Mouse (Mus musculus) c-Kit-positive CD71-negative TER-119-negative erythroid progenitor cells, embryonic 14.5 days (primary cell): Measurements from ENCODE around the gene Angptl1.

Source experiments
- DNase-seq: peaks from one replicate; pipeline ENCODE4 v3.0.0-alpha.2; 2013; ENCODE audit warnings: low read depth

The Angptl1 gene

DNA sequence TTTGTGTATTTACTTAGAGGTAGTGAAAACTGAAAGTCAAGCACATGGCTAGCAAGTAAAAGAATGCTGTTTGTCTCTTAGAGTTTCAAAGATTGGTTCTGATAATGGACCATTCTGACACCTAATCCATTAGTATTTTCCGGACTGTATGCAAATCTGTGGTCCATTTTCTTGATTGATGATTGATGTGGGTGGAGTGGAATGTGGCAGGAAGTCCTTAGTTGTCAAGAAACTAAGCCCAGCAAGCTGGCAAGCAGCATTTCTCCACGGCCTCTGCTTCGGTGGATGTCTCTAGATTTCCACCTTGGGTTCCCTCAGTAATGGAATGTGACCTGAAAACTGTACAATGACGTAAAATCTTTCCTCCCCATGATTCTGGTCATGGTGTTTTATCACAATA is 32.3 kb downstream of the Angptl1 start:
- DNase-seq, result no peak

DNA sequence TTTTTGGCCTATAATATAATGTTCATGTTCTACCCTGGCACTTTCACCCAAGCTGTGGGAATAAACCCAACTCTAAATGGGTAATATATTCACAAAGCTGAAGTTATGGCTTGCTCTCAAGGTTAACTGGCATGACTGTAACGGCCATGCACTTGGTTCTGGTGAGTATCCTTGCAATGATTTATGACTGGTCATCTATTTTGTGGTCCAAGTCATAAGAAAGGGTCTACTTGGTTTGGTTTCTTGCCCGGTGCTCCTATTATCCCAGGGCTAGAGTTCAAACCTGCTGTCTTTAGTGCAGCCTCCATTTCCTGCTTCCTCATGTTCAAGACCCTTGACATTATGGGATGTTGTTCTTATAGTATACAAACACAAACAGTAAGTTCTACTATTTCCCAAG is 46.4 kb downstream of the Angptl1 start:
- DNase-seq, result no peak

DNA sequence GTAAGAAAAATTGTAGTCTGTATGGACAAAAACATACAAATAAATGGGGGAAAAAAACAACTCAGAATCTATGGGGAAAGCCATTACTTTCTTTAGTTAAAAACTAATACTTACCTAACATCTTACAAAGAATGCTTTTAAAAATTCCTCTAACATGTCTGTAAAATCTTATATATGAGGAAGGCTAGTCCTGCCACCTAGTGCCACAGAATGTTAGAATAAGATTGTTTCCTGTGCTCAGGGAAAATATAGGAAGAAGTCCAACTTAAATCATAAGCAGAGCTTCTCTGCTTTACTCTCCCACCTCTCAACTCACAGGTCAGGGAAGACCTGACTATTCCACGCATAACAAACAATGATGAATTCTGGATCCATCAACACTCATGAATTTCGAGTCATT is 47.5 kb downstream of the Angptl1 start:
- no peak for DNase-seq

DNA sequence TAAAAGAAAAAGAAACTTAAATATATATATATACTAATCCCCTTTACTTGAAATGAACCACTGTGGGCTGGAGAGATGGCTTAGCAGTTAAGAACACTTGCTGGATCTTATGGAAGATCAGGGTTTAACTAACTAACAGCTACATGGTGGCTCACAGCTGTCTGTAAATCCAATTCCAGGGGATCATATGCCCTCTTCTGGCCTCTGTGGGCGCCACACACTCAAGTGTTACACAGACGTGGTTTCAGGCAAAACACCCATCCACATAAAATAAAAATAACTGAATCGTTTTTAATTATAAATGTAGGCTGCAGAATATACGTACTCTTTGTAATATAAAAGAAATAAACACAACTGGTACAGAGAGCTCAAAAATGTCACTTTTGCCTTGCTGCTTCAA is 50.5 kb downstream of the Angptl1 start:
- no peak for DNase-seq

DNA sequence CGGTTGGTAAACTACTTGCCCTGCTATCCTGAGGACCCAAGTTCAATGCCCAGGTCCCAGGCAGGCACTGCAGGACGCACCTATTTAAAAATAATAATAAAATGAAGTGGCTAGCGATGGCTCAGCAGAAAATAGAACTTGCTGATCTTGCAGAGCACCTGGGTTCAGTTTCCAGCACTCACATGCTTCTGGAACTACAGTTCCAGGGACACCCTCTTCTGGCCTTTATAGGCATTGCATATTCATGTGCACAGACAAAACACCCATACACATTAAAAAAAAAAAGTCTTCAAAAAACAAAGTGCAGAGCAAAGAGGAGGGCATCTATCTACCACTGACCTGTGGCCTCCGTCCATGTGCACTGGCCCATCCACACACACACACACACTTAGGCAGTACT is 53.2 kb downstream of the Angptl1 start:
- DNase-seq, result no peak

DNA sequence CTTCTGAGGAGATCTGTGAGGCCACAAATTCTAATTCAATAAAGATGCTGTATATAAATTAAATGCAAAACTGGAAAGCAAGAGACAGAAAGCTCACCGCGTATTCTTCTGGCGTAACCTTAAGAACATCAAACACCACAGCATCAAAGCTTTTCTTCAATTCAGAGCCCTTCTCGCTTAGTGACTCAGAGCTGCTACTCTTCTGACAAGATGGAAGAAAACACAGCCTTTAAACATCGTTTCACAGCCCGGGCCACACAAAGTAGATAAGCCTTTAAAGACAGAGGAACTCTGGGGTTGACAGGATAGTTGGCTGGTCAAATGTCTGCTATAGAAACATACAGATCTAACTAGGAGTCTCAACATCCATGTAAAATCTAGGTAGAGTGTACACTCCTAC is 63.3 kb downstream of the Angptl1 start:
- no peak for DNase-seq

DNA sequence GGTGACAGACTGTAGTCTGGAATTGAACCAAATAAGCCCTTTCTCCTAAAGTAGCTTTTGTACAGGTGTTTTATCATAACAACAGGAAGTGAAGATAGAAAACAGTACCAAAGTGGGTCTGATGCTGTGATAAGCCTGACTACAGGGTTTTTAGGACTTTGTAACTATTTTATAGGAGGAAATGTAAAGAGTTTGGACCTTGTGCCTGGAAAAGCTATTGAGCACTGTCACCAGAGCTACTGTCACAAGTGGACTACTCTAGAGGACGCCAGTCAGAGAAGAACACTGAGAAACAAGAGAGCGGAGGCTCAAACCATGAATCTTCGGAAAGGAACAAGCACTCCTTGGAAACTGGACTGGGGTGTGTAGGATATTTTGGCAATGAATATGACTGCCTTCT is 65.5 kb downstream of the Angptl1 start:
- DNase-seq, result no peak

DNA sequence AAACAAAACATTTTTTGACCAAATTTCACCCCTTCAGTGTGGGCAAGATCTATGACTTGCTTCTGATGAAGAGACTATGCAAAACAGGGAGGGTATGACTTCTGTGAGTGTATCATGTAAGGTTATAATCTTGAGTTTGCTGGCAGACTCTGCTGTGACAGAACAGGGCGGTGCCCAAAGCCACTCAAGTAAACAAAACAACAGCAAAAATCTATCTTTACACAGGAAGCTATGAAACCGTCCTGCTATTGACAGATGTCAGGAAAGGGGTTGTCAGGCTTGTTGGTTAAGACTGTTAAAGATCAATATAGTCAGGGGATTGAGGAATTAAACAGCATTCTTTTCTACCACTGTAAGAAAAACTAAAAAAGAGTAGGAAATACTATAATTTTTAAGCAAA is 67.3 kb downstream of the Angptl1 start:
- DNase-seq, result no peak

DNA sequence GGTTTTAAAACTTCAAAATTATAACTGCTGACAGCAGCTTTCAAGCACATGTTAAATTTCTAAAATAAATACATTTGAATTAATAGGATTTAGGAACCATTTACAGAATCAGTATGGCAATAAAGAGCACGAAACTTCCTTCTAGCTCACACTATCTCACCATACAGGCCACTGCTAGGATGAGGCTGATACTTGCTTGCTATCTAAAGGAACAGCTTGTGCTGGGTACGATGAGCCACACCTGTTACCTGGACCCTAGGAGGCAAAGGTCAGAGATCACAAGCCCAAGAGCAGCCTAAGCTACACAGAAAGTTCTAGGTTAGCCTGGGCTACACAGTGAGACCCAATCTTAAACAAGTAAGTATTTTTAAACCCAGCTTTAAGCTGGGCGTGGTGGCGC is 70.9 kb downstream of the Angptl1 start:
- DNase-seq, result no peak

DNA sequence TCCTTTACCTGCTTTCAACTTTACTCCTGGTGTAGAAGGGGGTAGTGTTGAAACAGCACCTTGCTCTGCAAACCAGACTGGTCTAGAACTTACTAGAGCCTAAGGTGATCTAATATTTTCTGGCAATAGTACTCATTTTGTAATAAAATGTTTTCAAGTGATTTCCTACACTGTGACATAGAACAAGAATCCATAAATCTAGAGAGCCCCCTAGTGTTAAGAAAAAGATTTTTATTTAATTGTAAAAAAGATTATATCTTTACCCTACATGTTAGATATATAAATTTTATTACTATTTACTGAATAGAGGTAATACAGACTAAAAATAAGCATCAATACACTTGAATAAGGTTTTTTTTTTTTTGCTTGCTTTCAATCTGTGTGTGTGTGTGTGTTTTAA is 71.5 kb downstream of the Angptl1 start:
- DNase-seq, result no peak
